Mouse (Mus musculus): ENCODE results near the gene Mvd.

DNA sequence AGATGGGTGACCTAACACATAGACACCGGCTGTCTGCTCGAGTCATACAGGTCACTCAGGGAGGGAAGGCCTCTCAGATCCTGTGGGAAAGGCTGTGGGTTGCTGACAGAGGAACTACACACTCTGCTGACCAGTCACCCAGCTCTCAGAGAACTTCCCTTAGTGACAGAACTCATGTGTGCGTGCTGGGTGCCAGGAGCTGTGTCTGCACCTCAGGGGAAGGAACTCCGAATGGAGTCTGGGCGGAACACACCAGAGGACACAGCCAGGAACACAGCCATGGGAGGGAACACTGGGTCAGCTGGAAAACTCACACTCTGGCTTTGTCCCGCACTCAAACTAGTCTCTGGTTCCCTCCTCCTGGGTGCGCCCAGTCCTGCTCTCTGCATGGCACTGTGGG, 35.5 kb downstream of the Mvd start:
- TF ChIP-seq CTCF (IDR thresholded peaks at IDR 0.05 in 2 of 3, conservative IDR thresholded peaks at IDR 0.05 in 1 of 3; ENCODE audit: control insufficient read depth in 1 of 3, insufficient read depth in 1 of 3, low read depth in 2 of 3, low read length in 3 of 3, poor library complexity in 1 of 3, severe bottlenecking in 1 of 3) (no peak), USF1 (IDR thresholded peaks at IDR 0.05; ENCODE audit: low read depth, low read length) (no peak), TCF12 (IDR thresholded peaks at IDR 0.05; ENCODE audit: low read depth, low read length) (no peak), MAFK (IDR thresholded peaks at IDR 0.05; ENCODE audit: borderline replicate concordance, low read depth, low read length) (no peak), SMC3 (IDR thresholded peaks at IDR 0.05; ENCODE audit: low read depth, low read length) (no peak), POLR2A (IDR thresholded peaks at IDR 0.05; ENCODE audit: control insufficient read depth in 1 of 2, insufficient read depth in 1 of 2, low read depth in 1 of 2, low read length in 2 of 2, poor library complexity in 1 of 2) (no peak), MEF2A (IDR thresholded peaks at IDR 0.05; ENCODE audit: extremely low read depth, insufficient replicate concordance, low read depth, low read length, poor library complexity, severe bottlenecking) (no peak), EP300 (IDR thresholded peaks at IDR 0.05; ENCODE audit: low read depth in 1 of 2, low read length in 2 of 2) (no peak), E2F4 (IDR thresholded peaks at IDR 0.05; ENCODE audit: borderline replicate concordance, low read depth, low read length) (no peak), GATA1 (IDR thresholded peaks at IDR 0.05; ENCODE audit: low read depth, low read length) (no peak), POLR2AphosphoS2 (IDR thresholded peaks at IDR 0.05; ENCODE audit: low read length) (no peak), RAD21 (IDR thresholded peaks at IDR 0.05; ENCODE audit: low read depth, low read length) (no peak), TBP (IDR thresholded peaks at IDR 0.05; ENCODE audit: low read depth, low read length) (no peak), SIN3A (IDR thresholded peaks at IDR 0.05; ENCODE audit: low read length) (no peak)

Data from MEL (cell line).